Mouse (Mus musculus) layer of hippocampus, postnatal 10 days (tissue): ENCODE data around the gene Xpc. TPM values are rescaled to one million over a fixed set of nuclear protein-coding genes. Genes with fewer than 3 reads are reported as not detected.

Experiments used
- DNase-seq, 2 experiments: peaks; one replicate each; pipeline ENCODE4 v3.0.0; 2021; ENCODE audit warnings: low spot score in 2 of 2
- long read RNA-seq: library from polyadenylated mRNA; stranded (forward); transcript quantifications from one replicate; pipeline ENCODE4 v2.0.0, GENCODE M21; 2023
- total RNA-seq, 2 experiments: library from RNA; stranded (reverse); gene quantifications; 2 replicates each; pipeline ENCODE4 v1.2.3; 2021

Xpc gene
- 10 to 100 TPM; 12.6 to 13.7 TPM for total RNA-seq
- long read RNA-seq, transcript Xpc-201 (16 exons, 3,634 nt), result major isoform, 6 of 11 reads
- long read RNA-seq, partial matches to known transcripts, result 0 of 11 reads
- long read RNA-seq, other reads (novel, unspliced or antisense), result 5 of 11 reads

GRCm38 (mm10) chr6:91515545-91516449, at the start of gene Xpc, which contains the start of gene Lsm3:
TSS of gene Xpc (minus strand) at chr6:91515888.
TSS of gene Lsm3 (plus strand) at chr6:91515928.
- peak; percentile 99 for DNase-seq

DNA sequence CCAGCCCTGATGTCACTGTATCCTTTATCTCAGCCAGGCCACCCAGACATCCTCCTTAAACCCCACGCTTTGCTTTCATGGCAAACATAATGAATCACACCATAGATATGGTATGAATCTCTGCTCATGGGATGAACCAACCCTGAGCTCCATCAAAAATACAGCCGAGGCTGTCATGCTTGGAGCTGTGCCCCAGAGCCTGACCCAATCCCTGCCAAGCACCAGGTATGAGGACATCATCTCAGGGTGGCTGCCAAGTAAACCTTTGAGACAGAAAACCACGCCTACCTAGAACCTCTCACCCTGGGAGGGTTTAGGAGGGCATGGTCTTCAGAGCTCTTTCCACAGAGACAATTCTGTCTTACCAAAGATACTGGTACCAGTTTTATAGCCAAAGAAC, 47.3 kb upstream of the Xpc start:
- DNase-seq, result no peak

- DNase-seq, result no peak
These were observed 44.5 kb upstream of the Xpc start for GRCm38 (mm10) chr6:91560186-91560585.

DNA sequence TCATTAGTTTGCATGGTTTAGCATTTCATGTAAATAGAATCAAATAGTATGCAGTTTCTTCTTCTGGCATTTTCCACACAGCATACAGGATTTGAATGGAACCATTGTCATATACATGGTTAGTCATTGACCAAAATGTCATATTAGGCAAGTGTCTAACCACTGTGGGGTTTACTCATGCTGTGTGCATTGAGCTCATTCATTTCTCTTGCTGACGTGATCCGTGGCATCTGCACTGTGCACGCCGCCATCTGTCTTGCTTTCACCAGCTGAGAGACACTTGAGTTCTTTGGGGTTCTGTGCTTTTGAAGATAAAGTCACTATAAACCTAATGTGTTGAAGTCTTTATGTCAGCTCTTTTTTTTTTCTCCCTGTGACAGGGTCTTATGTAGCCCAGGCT, 43.7 kb upstream of the Xpc start:
- peak in 1 of 2 experiments; percentile 41 for DNase-seq

DNA sequence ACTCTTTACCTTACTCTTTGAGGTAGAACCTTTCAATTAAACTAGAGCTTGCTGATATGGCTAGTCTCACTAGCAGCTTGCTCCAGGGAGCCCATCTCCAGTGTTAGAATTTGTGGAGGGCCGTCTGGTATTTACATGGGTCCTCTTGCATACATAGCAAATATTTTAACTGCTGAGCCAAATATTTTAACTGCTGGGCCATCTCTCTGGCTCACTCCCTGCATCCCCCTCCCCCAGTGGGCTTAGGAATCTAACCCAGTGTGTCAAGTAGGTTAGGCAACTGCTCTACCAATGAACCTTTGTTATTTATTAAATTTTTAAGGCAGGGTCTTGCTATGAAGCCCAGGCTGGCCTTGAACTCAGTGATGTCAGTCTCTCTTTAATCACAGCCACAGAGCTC, 42.9 kb upstream of the Xpc start:
- DNase-seq, result no peak

GRCm38 (mm10) chr6:91552693-91553092, 37.0 kb upstream of the Xpc start:
- DNase-seq, result no peak

- no peak for DNase-seq
These were observed 36.0 kb upstream of the Xpc start for GRCm38 (mm10) chr6:91551671-91552070.

DNA sequence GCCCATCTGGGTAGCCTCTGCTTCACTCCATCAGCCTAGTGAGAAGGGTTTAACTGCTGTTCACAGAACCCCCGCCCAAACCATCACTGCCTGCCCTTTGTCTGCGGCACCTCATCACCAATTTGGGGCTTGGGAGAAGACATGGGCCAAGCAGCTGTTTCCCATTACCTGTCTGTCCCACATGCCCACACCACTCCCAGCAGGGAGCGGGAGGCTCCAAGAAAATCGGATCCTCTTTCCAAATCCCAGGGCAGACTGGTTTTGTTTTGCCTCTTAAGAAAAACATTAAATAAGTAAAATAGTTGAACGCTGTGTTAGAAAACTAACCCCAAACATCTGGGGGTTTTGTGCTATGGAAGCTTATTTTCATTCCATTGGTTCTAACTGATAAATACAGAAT, 33.9 kb upstream of the Xpc start:
- no peak for DNase-seq

- DNase-seq, result no peak
These were observed 31.6 kb upstream of the Xpc start for GRCm38 (mm10) chr6:91547313-91547712.

GRCm38 (mm10) chr6:91546241-91546884, 30.7 kb upstream of the Xpc start:
- DNase-seq, result no peak

GRCm38 (mm10) chr6:91543056-91543455, 27.4 kb upstream of the Xpc start:
- DNase-seq, result no peak

DNA sequence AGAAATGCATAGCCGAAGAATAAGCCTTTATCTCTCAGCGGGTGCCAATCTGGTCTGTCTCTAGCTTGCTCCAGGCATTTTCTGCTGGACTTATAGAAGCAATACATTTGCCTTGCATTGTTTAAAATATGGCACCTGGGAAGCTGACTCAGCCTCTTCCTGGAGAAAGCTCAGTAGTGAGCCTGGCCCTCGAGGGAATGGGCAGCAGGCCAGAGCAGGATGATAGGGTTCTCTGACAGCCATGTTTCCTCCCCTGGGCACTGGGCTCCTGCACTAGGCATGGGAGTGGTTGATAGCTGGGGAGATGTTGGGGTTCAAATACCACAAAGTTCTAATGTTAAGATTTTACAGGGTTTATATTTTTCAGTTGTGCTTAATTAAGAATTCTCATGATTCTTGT, 25.6 kb upstream of the Xpc start:
- DNase-seq, result no peak

DNA sequence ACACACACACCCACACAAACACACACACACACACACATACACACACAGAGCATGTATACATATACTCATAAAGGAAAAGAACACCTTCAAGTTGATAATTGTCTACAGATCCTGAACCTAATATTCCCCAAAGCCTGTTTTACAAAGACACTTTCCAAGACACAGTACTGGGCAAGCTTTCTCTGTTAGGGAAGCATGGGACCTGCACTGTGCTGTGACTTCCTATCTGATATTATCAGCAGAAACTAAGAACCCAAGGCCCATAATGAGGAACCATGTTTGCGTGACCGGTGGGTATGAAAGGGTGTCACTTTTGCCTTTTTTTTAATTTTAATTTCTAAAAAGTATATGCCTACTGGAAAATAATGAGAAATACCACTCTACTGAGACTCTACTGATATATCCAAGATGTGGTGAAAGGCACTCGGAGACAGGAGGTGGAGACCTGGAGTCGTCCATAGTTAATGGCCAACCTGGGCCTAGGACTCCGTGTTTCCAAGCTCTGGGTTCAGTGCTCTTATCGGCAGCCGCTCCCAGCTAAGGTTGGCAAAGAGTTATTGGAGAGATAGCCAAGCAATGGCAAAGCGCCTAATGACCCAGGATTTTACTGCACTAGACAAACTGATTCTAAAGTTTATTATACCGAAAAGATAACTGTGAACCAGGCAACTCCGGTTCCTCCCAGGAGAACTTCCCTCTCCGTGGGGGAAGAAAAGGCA, 20.5 kb upstream of the Xpc start:
- DNase-seq, result no peak

DNA sequence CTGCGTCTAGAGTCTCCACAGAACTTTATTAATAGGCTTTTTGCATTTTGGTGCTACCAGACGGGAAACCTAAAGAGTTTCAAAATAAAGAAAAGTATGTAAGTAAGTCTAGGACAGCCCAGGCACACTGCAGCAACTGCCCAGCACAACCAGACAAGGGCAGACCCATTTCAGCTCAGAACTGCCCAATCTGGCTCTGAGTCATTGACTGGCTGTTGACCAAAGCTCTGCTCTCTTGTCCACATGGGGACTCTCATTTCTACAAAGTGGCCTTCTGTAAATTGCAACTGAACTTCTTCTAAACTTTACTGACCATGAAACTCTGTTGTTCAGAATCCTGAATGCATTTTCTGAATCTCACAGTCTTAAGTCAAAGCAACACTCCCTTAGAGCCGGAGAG, 19.5 kb upstream of the Xpc start:
- DNase-seq, result no peak

- DNase-seq, result no peak
These were observed 18.6 kb upstream of the Xpc start for GRCm38 (mm10) chr6:91534268-91534667.

- no peak for DNase-seq
These were observed 18.1 kb upstream of the Xpc start for GRCm38 (mm10) chr6:91533771-91534170.

- DNase-seq, result no peak
These were observed 17.7 kb upstream of the Xpc start for GRCm38 (mm10) chr6:91533359-91533758.

DNA sequence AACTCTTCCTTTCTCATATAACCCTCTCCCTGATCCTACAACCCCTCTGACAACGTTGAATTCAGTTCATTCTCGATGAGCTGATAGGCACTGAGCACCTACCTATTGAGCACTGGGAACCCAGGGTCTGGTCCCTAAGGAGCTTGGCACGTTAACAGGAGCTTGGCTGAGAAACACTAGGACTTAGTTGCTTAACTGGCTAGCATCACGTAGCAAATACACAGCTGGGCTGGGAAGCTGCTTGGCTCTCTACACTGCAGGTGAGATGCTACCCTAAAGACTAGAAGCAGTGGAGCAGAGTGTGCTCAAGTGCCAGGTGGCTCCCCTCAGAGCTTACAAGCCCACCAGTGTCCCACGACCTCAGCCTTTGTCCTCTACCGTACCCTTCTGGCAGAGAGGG, 17.0 kb upstream of the Xpc start:
- DNase-seq, result no peak

GRCm38 (mm10) chr6:91531276-91531675, 15.6 kb upstream of the Xpc start:
- DNase-seq, result no peak

- DNase-seq, result no peak
These were observed 15.0 kb upstream of the Xpc start for GRCm38 (mm10) chr6:91530673-91531072.

DNA sequence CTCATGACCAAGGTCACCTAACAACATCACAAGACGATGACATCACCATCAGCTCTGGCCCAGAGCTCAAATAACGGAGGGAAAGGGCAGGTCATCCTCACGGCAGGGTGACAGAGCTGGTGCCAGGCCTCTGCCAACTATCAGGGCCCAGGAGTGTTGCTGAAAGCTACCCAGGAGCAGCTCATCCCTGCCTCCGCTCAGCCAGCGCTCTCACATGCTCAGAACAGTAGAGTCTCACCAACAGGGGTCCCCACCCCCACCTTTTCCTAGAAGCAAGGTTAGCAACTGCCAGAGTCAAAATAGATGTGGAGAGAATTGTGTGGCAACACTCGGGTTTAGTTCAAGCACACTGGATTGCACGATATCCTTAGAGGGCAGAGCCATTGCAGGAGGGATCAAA, 12.6 kb upstream of the Xpc start:
- no peak for DNase-seq
